Mouse (Mus musculus) CH12.LX (cell line): Measurements from ENCODE around the gene Irf5. TPM values are rescaled to one million over a fixed set of nuclear protein-coding genes. Genes with fewer than 3 reads are reported as not detected.

Source experiments
- DNase-seq: peaks from one replicate; pipeline ENCODE4 v3.0.0-alpha.2; 2013; ENCODE audit errors: extremely low read depth
- H3K27ac ChIP-seq: 2 replicates; pipeline ENCODE4 v1.5.1; 2012; ENCODE audit warnings: low read depth, mild to moderate bottlenecking, control low read depth, moderate library complexity; ENCODE audit not compliant: insufficient read depth
- H3K27me3 ChIP-seq: replicated peaks from 2 replicates; pipeline ENCODE3; 2012; ENCODE audit warnings: inconsistent platforms
- H3K36me3 ChIP-seq, 2 experiments: replicated peaks in 1 of 2; 2 replicates each; pipeline versions ENCODE3 to v1.6.1; 2012; ENCODE audit warnings: inconsistent platforms in 1 of 2, low read length in 1 of 2, mild to moderate bottlenecking in 1 of 2, mixed read lengths in 1 of 2, moderate library complexity in 1 of 2; ENCODE audit not compliant: control insufficient read depth in 1 of 2, insufficient read depth in 1 of 2
- H3K4me1 ChIP-seq, 2 experiments: 2 replicates each; pipeline ENCODE4 v1.6.1; 2012; ENCODE audit warnings: inconsistent platforms in 1 of 2, moderate library complexity in 1 of 2; ENCODE audit not compliant: insufficient read depth in 2 of 2, control insufficient read depth in 1 of 2
- H3K4me2 ChIP-seq: 2 replicates; pipeline ENCODE4 v1.6.1; 2012; ENCODE audit warnings: low read depth, mild to moderate bottlenecking, control low read depth; ENCODE audit not compliant: poor library complexity, insufficient read depth, severe bottlenecking
- H3K4me3 ChIP-seq, 3 experiments: fragments of 150-350 bp in 1 of 3; sonication (generic) in 1 of 3; replicated peaks in 1 of 3; 2 replicates each; pipeline versions ENCODE3 to v1.5.1; 2011 to 2012; ENCODE audit warnings: low read depth in 2 of 3, low read length in 2 of 3, mild to moderate bottlenecking in 2 of 3, moderate library complexity in 2 of 3, control low read depth in 1 of 3, improper control_type of control experiment in 1 of 3, inconsistent platforms in 1 of 3, mixed read lengths in 1 of 3; ENCODE audit not compliant: poor library complexity in 1 of 3
- H3K79me2 ChIP-seq: replicated peaks from 2 replicates; pipeline ENCODE4 v1.6.1; 2012; ENCODE audit warnings: mild to moderate bottlenecking, moderate library complexity; ENCODE audit not compliant: control insufficient read depth, poor library complexity, insufficient read depth, severe bottlenecking; ENCODE audit errors: extremely low read depth
- H3K9ac ChIP-seq: 2 replicates; pipeline ENCODE4 v1.6.1; 2012; ENCODE audit warnings: low read depth, mild to moderate bottlenecking, control low read depth, moderate library complexity; ENCODE audit not compliant: insufficient read depth
- H3K9me3 ChIP-seq: replicated peaks from 2 replicates; pipeline ENCODE3; 2012; ENCODE audit warnings: low read length, inconsistent platforms, mixed read lengths
- E2F4 ChIP-seq: IDR thresholded peaks from 2 replicates; pipeline ENCODE4 v1.6.1; 2011; ENCODE audit warnings: low read depth, low read length, improper control_type of control experiment; ENCODE audit not compliant: insufficient replicate concordance
- HCFC1 ChIP-seq: IDR thresholded peaks from 2 replicates; pipeline ENCODE4 v1.6.1; 2012; ENCODE audit warnings: low read depth, mild to moderate bottlenecking, inconsistent platforms, low read length, improper control_type of control experiment
- JUN ChIP-seq: IDR thresholded peaks from 2 replicates; pipeline ENCODE4 v1.6.1; 2011; ENCODE audit warnings: low read depth, mild to moderate bottlenecking, low read length, improper control_type of control experiment, moderate library complexity; ENCODE audit not compliant: insufficient read depth
- NRF1 ChIP-seq: IDR thresholded peaks from 2 replicates; pipeline ENCODE4 v1.6.1; 2014; ENCODE audit warnings: low read depth, mild to moderate bottlenecking, inconsistent platforms, low read length, improper control_type of control experiment, moderate library complexity
- POLR2A ChIP-seq: IDR thresholded peaks from 2 replicates; pipeline ENCODE4 v1.6.1; 2011; ENCODE audit warnings: low read depth, mild to moderate bottlenecking, improper control_type of control experiment, low read length
- RCOR1 ChIP-seq: conservative IDR thresholded peaks from 2 replicates; pipeline ENCODE4 v1.6.1; 2012; ENCODE audit warnings: low read depth, mild to moderate bottlenecking, inconsistent platforms, low read length, improper control_type of control experiment
- SIN3A ChIP-seq: IDR thresholded peaks from 2 replicates; pipeline ENCODE4 v1.6.1; 2012; ENCODE audit warnings: low read length, improper control_type of control experiment, inconsistent platforms
- TCF12 ChIP-seq: IDR thresholded peaks from 2 replicates; pipeline ENCODE4 v1.6.1; 2014; ENCODE audit warnings: low read depth, mild to moderate bottlenecking, inconsistent platforms, low read length, improper control_type of control experiment
- ZC3H11A ChIP-seq: IDR thresholded peaks from 2 replicates; pipeline ENCODE4 v1.6.1; 2012; ENCODE audit warnings: low read depth, mild to moderate bottlenecking, inconsistent platforms, low read length, improper control_type of control experiment
- ZKSCAN1 ChIP-seq: IDR thresholded peaks from 2 replicates; pipeline ENCODE4 v1.6.1; 2012; ENCODE audit warnings: low read depth, inconsistent platforms, low read length, improper control_type of control experiment, borderline replicate concordance
- ZMIZ1 ChIP-seq: IDR thresholded peaks from 2 replicates; pipeline ENCODE4 v1.6.1; 2012; ENCODE audit warnings: low read depth, mild to moderate bottlenecking, inconsistent platforms, low read length, improper control_type of control experiment
- ZNF384 ChIP-seq: IDR thresholded peaks from 2 replicates; pipeline ENCODE4 v1.6.1; 2012; ENCODE audit warnings: low read depth, low read length, improper control_type of control experiment, inconsistent platforms
- dilution Hi-C: fragments of 300-500 bp; cut with MboI; formaldehyde crosslinking; loops from 2 replicates; pipeline ENCODE4 v1.14.3; 2020; ENCODE audit warnings: low sequenced_read_pairs; ENCODE audit not compliant: extremely low pct_unique_long_range_greater_than_20kb, extremely low pct_ligation_motif_present
- in situ Hi-C: fragments of 300-500 bp; cut with MboI; formaldehyde crosslinking; loops from 3 replicates; pipeline ENCODE4 v1.14.3; 2019; ENCODE audit warnings: low sequenced_read_pairs, low pct_ligation_motif_present, low pct_unique_long_range_greater_than_20kb, mixed read lengths
- polyA plus RNA-seq: library from polyadenylated mRNA; unstranded; fragments of >175 nt; gene quantifications from 2 replicates; pipeline ENCODE4 v1.2.1, GENCODE M21; 2012; ENCODE audit warnings: low read depth; ENCODE audit not compliant: insufficient read length
- total RNA-seq, 2 experiments: library from RNA; depleted of rRNA; stranded (reverse); fragments of 300-350 nt in 1 of 2; fragments of >200 nt in 1 of 2; gene quantifications; 2 replicates each; pipeline ENCODE4 v1.2.3; 2012 to 2014

The Irf5 gene
- total and polyA plus RNA-seq, 3 experiments, result 134 to 158 (median 144) TPM

DNA sequence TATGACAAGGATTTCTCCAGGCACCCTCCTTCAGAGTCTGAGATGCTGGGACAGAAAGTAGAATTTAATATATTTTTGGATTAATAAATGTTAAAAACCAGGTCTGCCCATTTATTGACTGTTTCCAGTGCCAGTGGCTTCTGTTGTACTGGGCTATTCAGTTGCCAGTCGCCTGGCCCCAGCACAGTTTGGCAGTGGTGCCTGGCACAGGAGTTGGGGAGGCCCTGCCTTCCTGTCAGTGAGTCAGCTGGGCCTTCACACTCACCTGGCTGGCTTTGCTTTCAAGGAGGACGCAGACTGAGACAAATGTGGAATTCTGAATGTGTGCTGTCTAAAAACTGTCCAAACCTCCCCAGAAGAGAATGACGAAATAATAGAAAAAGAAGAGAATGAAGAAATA, 10.8 kb downstream of the Irf5 start:
- in situ Hi-C loops (no loop called here), dilution Hi-C loops (no loop called here)
- H3K79me2 ChIP-seq, result peaks cover 6% of the 10 kb centered on the region

DNA sequence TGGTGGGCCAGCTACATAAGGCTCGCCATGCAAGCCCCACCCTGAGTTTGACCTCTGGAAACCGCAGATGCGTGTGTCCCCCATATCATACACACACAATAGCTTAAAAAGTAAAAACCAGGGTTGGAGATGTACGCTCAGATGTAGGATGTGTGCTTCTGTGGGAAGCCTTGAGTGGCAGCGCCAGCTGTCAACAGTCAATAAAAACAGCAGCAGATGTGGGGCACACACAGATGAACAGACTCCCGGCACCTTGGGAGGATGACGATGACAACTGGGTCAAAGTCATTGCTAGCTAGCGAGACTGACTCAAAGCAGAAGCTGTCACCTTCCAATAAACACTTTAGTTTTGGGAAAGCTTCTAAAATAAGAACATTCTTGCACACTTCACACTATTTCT, 13.1 kb downstream of the Irf5 start:
- Histone ChIP-seq H3K27me3 (no peaks in the 10 kb centered on the region), H3K79me2 (no peaks in the 10 kb centered on the region), H3K9me3 (no peaks in the 10 kb centered on the region), H3K36me3 (peaks cover 69 to 98% of the 10 kb centered on the region in 2 experiments), H3K4me2 (no peak overlapping the region), H3K9ac (no peak overlapping the region), H3K4me3 (no peak overlapping the region), H3K27ac (no peak overlapping the region), H3K4me1 (peaks cover 10 to 35% of the 10 kb centered on the region in 2 experiments)
- in situ Hi-C loops (no loop called here), dilution Hi-C loops (no loop called here)
- no peak for DNase-seq
- TF ChIP-seq ZC3H11A (no peak), POLR2A (peak; percentile 40; the same call in 1 of the 2 replicates)

More for the DNA sequence above, 10.8 kb downstream of the Irf5 start:
- no peak for DNase-seq
- H3K4me3 ChIP-seq, result no peak overlapping the region
- no peak overlapping the region for H3K4me2 ChIP-seq
- H3K4me1 ChIP-seq, result peaks cover 10 to 55% of the 10 kb centered on the region in 2 experiments
- 0 out of 2 replicates have a peak, but pooled peaks have one; percentile 36 for TF ChIP-seq ZMIZ1
- no peak for TF ChIP-seq E2F4
- no peak for TF ChIP-seq SIN3A
- no peak for TF ChIP-seq NRF1
- no peak for TF ChIP-seq RCOR1
- no peak for TF ChIP-seq JUN
- H3K27ac ChIP-seq, result no peak overlapping the region
- H3K9me3 ChIP-seq, result no peaks in the 10 kb centered on the region
- no peak overlapping the region for H3K9ac ChIP-seq
- H3K27me3 ChIP-seq, result no peaks in the 10 kb centered on the region
- H3K36me3 ChIP-seq, result peaks cover 73 to 94% of the 10 kb centered on the region in 2 experiments

DNA sequence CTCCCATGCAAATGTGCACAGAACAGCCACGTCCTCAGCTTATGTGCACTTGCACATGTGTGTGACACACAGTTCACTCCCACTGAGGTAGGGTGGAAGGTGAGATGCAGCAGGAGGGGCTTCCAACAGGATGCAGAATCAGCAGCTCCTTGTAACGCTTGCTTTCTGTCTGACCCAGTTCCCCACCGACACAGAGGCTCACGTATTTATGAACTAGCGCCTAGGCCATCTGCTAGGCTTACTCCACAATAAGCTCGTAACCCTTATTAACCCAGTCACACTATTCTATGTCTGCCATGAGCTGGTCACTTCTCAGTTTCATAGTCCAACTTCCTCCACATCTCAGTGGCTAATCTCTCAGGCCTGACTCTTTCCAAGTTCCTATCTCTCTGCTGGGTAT, 13.8 kb downstream of the Irf5 start:
- TF ChIP-seq TCF12 (no peak), ZC3H11A (no peak), NRF1 (no peak), HCFC1 (no peak), POLR2A (peak; percentile 57; the same call in 1 of the 2 replicates), ZKSCAN1 (no peak), ZNF384 (no peak)
- H3K4me1 ChIP-seq, result peaks cover 10 to 30% of the 10 kb centered on the region in 2 experiments
- dilution Hi-C loops, result no loop called here
- no peak overlapping the region for H3K4me2 ChIP-seq
- H3K27ac ChIP-seq, result 0 out of 2 replicates have a peak overlapping the region, but pooled peaks have one; percentile 2
- in situ Hi-C loops, result no loop called here
- H3K79me2 ChIP-seq, result no peaks in the 10 kb centered on the region
- DNase-seq, result no peak
- H3K9ac ChIP-seq, result no peak overlapping the region
- no peaks in the 10 kb centered on the region for H3K27me3 ChIP-seq
- H3K9me3 ChIP-seq, result no peaks in the 10 kb centered on the region
- peaks cover 65 to 98% of the 10 kb centered on the region in 2 experiments for H3K36me3 ChIP-seq
- no peak overlapping the region for H3K4me3 ChIP-seq
